ENCODE assay signal across 28 mouse cellular contexts in genomic region chr1:118523161-118523560, GRCm38 (mm10).
DNase-seq lines count a peak whose midpoint lies in the region; ATAC-seq and TF ChIP-seq lines count a peak whose summit lies in the region.
"Had no signal": no experiment of that assay in that cellular context is flagged by ENCODE, and none has a peak within 500 bp of the region (broad histone marks: within the 10 kb centered on the region; RNA-seq: fewer than 3 reads in every experiment).

No protein-coding gene starts in this region.

- TF ChIP-seq CTCF in kidney, postnatal 0 days (IDR thresholded peaks at IDR 0.05; ENCODE audit: low read depth): no peak

- no peaks in the 10 kb centered on the region for H3K27me3 ChIP-seq in kidney, embryonic 16.5 days (ENCODE audit: insufficient read depth, low read length)
- no peaks in the 10 kb centered on the region for H3K27me3 ChIP-seq in kidney, postnatal 0 days (ENCODE audit: insufficient read depth, low read length)
- H3K27me3 ChIP-seq in kidney, embryonic 15.5 days: no peaks in the 10 kb centered on the region
- H3K27me3 ChIP-seq: embryonic facial prominence, embryonic 13.5 days; forebrain, embryonic 12.5 days; forebrain, embryonic 15.5 days; heart, embryonic 13.5 days had no signal

- peak; percentile 33 for DNase-seq in kidney, adult 11 months
- DNase-seq in kidney, postnatal 0 days (ENCODE audit: low spot score): peak; percentile 60
- peak; percentile 52 for DNase-seq in kidney, postnatal 14 days
- peak; percentile 15 to 28 for DNase-seq in kidney, postnatal 36 days
- DNase-seq in right cerebral cortex, postnatal 36 days (ENCODE audit: low spot score in 2 of 2): no peak
- DNase-seq: adrenal gland, adult 8-10 months; cerebellum, adult 11 months; cerebellum, adult 2 months; cerebellum, adult 9-11 months; cerebellum, postnatal 36 days; embryo, embryonic 11 days; gastrocnemius, adult 2 months; gastrocnemius, postnatal 14 days; heart, adult 18-20 months; heart, postnatal 14 days; heart, postnatal 4 days had no signal

- no peak overlapping the region for H3K27ac ChIP-seq in kidney, embryonic 16.5 days (ENCODE audit: low read length)
- H3K27ac ChIP-seq in kidney, postnatal 0 days: no peak overlapping the region
- no peak overlapping the region for H3K27ac ChIP-seq in kidney, embryonic 15.5 days
- H3K27ac ChIP-seq: embryonic facial prominence, embryonic 10.5 days; embryonic facial prominence, embryonic 13.5 days; forebrain, embryonic 12.5 days; forebrain, embryonic 15.5 days; gastrocnemius, adult 2 months; heart, embryonic 13.5 days; hindbrain, embryonic 14.5 days; hindbrain, postnatal 0 days had no signal

- peaks cover 55% of the 10 kb centered on the region for H3K36me3 ChIP-seq in kidney, embryonic 16.5 days (ENCODE audit: insufficient read depth, low read length)
- peaks cover 44% of the 10 kb centered on the region for H3K36me3 ChIP-seq in kidney, postnatal 0 days (ENCODE audit: insufficient read depth, low read length)
- peaks cover 78% of the 10 kb centered on the region for H3K36me3 ChIP-seq in kidney, embryonic 15.5 days

- H3K4me2 ChIP-seq in kidney, embryonic 16.5 days (replicated peaks; ENCODE audit: low read depth, low read length): no peak overlapping the region
- no peak overlapping the region for H3K4me2 ChIP-seq in kidney, postnatal 0 days (ENCODE audit: low read length)
- H3K4me2 ChIP-seq in kidney, embryonic 15.5 days: no peak overlapping the region
- H3K4me2 ChIP-seq: embryonic facial prominence, embryonic 13.5 days; forebrain, embryonic 12.5 days; forebrain, embryonic 15.5 days; heart, embryonic 13.5 days; hindbrain, embryonic 14.5 days had no signal

- 72% methylated on average over 6 of the region's 6 CpGs for WGBS in kidney, embryonic 16.5 days
- WGBS in kidney, postnatal 0 days: 73% methylated on average over 6 of the region's 6 CpGs
- WGBS in kidney, embryonic 15.5 days: 68% methylated on average over 6 of the region's 6 CpGs

- H3K4me1 ChIP-seq in kidney, embryonic 16.5 days (ENCODE audit: insufficient read depth, low read length): no peaks in the 10 kb centered on the region
- H3K4me1 ChIP-seq in kidney, postnatal 0 days (replicated peaks; ENCODE audit: insufficient read depth, low read length): no peaks in the 10 kb centered on the region
- H3K4me1 ChIP-seq in kidney, embryonic 15.5 days: no peaks in the 10 kb centered on the region
- H3K4me1 ChIP-seq: embryonic facial prominence, embryonic 10.5 days; embryonic facial prominence, embryonic 13.5 days; forebrain, embryonic 12.5 days; forebrain, embryonic 15.5 days; heart, embryonic 13.5 days had no signal

- ATAC-seq in kidney, embryonic 16.5 days (ENCODE audit: low FRiP score, low TSS enrichment): no peak
- ATAC-seq in kidney, postnatal 0 days (replicated peaks; ENCODE audit: low FRiP score, low read depth): no peak
- ATAC-seq in kidney, embryonic 15.5 days (replicated peaks; ENCODE audit: low FRiP score): no peak
- ATAC-seq: CD4-positive, CD25-positive, alpha-beta regulatory T cell, adult 4 months; forebrain, embryonic 15.5 days; hindbrain, postnatal 0 days; inflammation-experienced regulatory T-cells, adult 6 months had no signal

- H3K9ac ChIP-seq in kidney, embryonic 16.5 days (replicated peaks; ENCODE audit: low read length): no peak overlapping the region
- no peak overlapping the region for H3K9ac ChIP-seq in kidney, postnatal 0 days (ENCODE audit: low read depth, low read length)
- H3K9ac ChIP-seq in kidney, embryonic 15.5 days: no peak overlapping the region
- H3K9ac ChIP-seq: embryonic facial prominence, embryonic 13.5 days; forebrain, embryonic 12.5 days; forebrain, embryonic 15.5 days; heart, embryonic 13.5 days; hindbrain, embryonic 14.5 days had no signal

- H3K4me3 ChIP-seq in kidney, embryonic 16.5 days (ENCODE audit: low read length): no peak overlapping the region
- H3K4me3 ChIP-seq in kidney, postnatal 0 days (replicated peaks; ENCODE audit: low read depth, low read length): no peak overlapping the region
- H3K4me3 ChIP-seq in kidney, embryonic 15.5 days (replicated peaks): no peak overlapping the region
- H3K4me3 ChIP-seq: embryonic facial prominence, embryonic 10.5 days; embryonic facial prominence, embryonic 13.5 days; erythroblast, embryonic 14.5 days; forebrain, embryonic 12.5 days; forebrain, embryonic 15.5 days; gastrocnemius, adult 2 months; heart, embryonic 13.5 days had no signal

- H3K9me3 ChIP-seq in kidney, embryonic 16.5 days (ENCODE audit: low read length): no peaks in the 10 kb centered on the region
- H3K9me3 ChIP-seq in kidney, postnatal 0 days (replicated peaks; ENCODE audit: low read length): no peaks in the 10 kb centered on the region
- H3K9me3 ChIP-seq in kidney, embryonic 15.5 days (replicated peaks): no peaks in the 10 kb centered on the region
- H3K9me3 ChIP-seq: embryonic facial prominence, embryonic 10.5 days; embryonic facial prominence, embryonic 13.5 days; forebrain, embryonic 12.5 days; forebrain, embryonic 15.5 days; heart, embryonic 13.5 days had no signal

Comparison
In these comparisons a context has a peak if more than half of its experiments do, and no peak if none do; other contexts are left out.
1. DNase-seq: peak in kidney, adult 11 months (single experiment), kidney, postnatal 0 days (single experiment), kidney, postnatal 14 days (single experiment) and kidney, postnatal 36 days (2 of 2); none in right cerebral cortex, postnatal 36 days (0 of 2).